Mouse (Mus musculus): Measurements from ENCODE around the gene Pfdn6. TPM values are rescaled to one million over a fixed set of nuclear protein-coding genes. Genes with fewer than 3 reads are reported as not detected.
"Not testable (repeated sequence)": the region's sequence is repeated elsewhere in the genome, so short reads cannot be mapped to it uniquely, and the experiment has no call there.

Gene Pfdn6
- polyA plus RNA-seq, 1 experiment = 89.6 TPM

- peaks cover 5% of the 10 kb centered on the region for H3K4me1 ChIP-seq (ENCODE audit: control insufficient read depth, insufficient read depth, low read length)
- H3K4me3 ChIP-seq (replicated peaks; ENCODE audit: control insufficient read depth, low read depth, low read length) = no peak overlapping the region
- H3K27ac ChIP-seq (ENCODE audit: control insufficient read depth, insufficient read depth, low read depth, low read length, poor library complexity) = no peak overlapping the region
- WGBS = 80% methylated on average over 10 of the region's 10 CpGs
- no peak for TF ChIP-seq POLR2A (IDR thresholded peaks at IDR 0.05; ENCODE audit: borderline replicate concordance, control insufficient read depth, low read depth, low read length)
- no peak for TF ChIP-seq CTCF (IDR thresholded peaks at IDR 0.05; ENCODE audit: control insufficient read depth, insufficient read depth, low read length)
Observed at GRCm38 (mm10) chr17:33913264-33913663, 26.9 kb downstream of the Pfdn6 start.

- no peak overlapping the region for H3K4me3 ChIP-seq (replicated peaks; ENCODE audit: control insufficient read depth, low read depth, low read length)
- no peak overlapping the region for H3K27ac ChIP-seq (ENCODE audit: control insufficient read depth, insufficient read depth, low read depth, low read length, poor library complexity)
- 91% methylated on average over 28 of the region's 28 CpGs for WGBS
- peaks cover 3% of the 10 kb centered on the region for H3K4me1 ChIP-seq (ENCODE audit: control insufficient read depth, insufficient read depth, low read length)
- TF ChIP-seq POLR2A (IDR thresholded peaks at IDR 0.05; ENCODE audit: borderline replicate concordance, control insufficient read depth, low read depth, low read length) = no peak
- no peak for TF ChIP-seq CTCF (IDR thresholded peaks at IDR 0.05; ENCODE audit: control insufficient read depth, insufficient read depth, low read length)
Observed at GRCm38 (mm10) chr17:33911813-33912414, 28.2 kb downstream of the Pfdn6 start.

- WGBS = 88% methylated on average over 31 of the region's 31 CpGs
- TF ChIP-seq CTCF (IDR thresholded peaks at IDR 0.05; ENCODE audit: control insufficient read depth, insufficient read depth, low read length) = no peak
- no peak for TF ChIP-seq POLR2A (IDR thresholded peaks at IDR 0.05; ENCODE audit: borderline replicate concordance, control insufficient read depth, low read depth, low read length)
Observed at GRCm38 (mm10) chr17:33911052-33911812, 28.9 kb downstream of the Pfdn6 start.

GRCm38 (mm10) chr17:33910346-33911051, 29.6 kb downstream of the Pfdn6 start:
- 39% methylated on average over 11 of the region's 11 CpGs for WGBS
- Histone ChIP-seq H3K27ac (ENCODE audit: control insufficient read depth, insufficient read depth, low read depth, low read length, poor library complexity) (peak overlapping the region; percentile 91), H3K4me1 (ENCODE audit: control insufficient read depth, insufficient read depth, low read length) (peaks cover 2% of the 10 kb centered on the region), H3K4me3 (replicated peaks; ENCODE audit: control insufficient read depth, low read depth, low read length) (peak overlapping the region; percentile 79)
- TF ChIP-seq CTCF (IDR thresholded peaks at IDR 0.05; ENCODE audit: control insufficient read depth, insufficient read depth, low read length) (no peak), POLR2A (IDR thresholded peaks at IDR 0.05; ENCODE audit: borderline replicate concordance, control insufficient read depth, low read depth, low read length) (no peak)

More at GRCm38 (mm10) chr17:33911052-33911812, 28.9 kb downstream of the Pfdn6 start:
- Histone ChIP-seq H3K4me3 (replicated peaks; ENCODE audit: control insufficient read depth, low read depth, low read length) (no peak overlapping the region), H3K4me1 (ENCODE audit: control insufficient read depth, insufficient read depth, low read length) (peaks cover 2% of the 10 kb centered on the region), H3K27ac (ENCODE audit: control insufficient read depth, insufficient read depth, low read depth, low read length, poor library complexity) (no peak overlapping the region)

GRCm38 (mm10) chr17:33909869-33910250, 30.3 kb downstream of the Pfdn6 start:
- peak overlapping the region; percentile 79 for H3K4me3 ChIP-seq (replicated peaks; ENCODE audit: control insufficient read depth, low read depth, low read length)
- WGBS = under 1% methylated on average over 14 of the region's 14 CpGs

GRCm38 (mm10) chr17:33909077-33909868, 30.9 kb downstream of the Pfdn6 start, which contains the start of gene Daxx:
Gene Daxx (plus strand): TSS chr17:33909414.
- peak within 1 kb of the TSS; percentile 79 for H3K4me3 ChIP-seq (replicated peaks; ENCODE audit: control insufficient read depth, low read depth, low read length)
- H3K27ac ChIP-seq (ENCODE audit: control insufficient read depth, insufficient read depth, low read depth, low read length, poor library complexity) = peak within 1 kb of the TSS; percentile 91
- H3K4me1 ChIP-seq (ENCODE audit: control insufficient read depth, insufficient read depth, low read length) = no peaks in the 10 kb centered on the region; the same call in 1 of the 2 replicates
- TF ChIP-seq POLR2A (IDR thresholded peaks at IDR 0.05; ENCODE audit: borderline replicate concordance, control insufficient read depth, low read depth, low read length) (peak; percentile 32; the same call in 1 of the 2 replicates), CTCF (IDR thresholded peaks at IDR 0.05; ENCODE audit: control insufficient read depth, insufficient read depth, low read length) (no peak)
- WGBS = under 1% methylated on average over 68 of the region's 68 CpGs

More at GRCm38 (mm10) chr17:33909869-33910250, 30.3 kb downstream of the Pfdn6 start:
- Histone ChIP-seq H3K4me1 (ENCODE audit: control insufficient read depth, insufficient read depth, low read length) (no peaks in the 10 kb centered on the region; the same call in 1 of the 2 replicates), H3K27ac (ENCODE audit: control insufficient read depth, insufficient read depth, low read depth, low read length, poor library complexity) (peak overlapping the region; percentile 91)
- TF ChIP-seq POLR2A (IDR thresholded peaks at IDR 0.05; ENCODE audit: borderline replicate concordance, control insufficient read depth, low read depth, low read length) (no peak), CTCF (IDR thresholded peaks at IDR 0.05; ENCODE audit: control insufficient read depth, insufficient read depth, low read length) (no peak)

GRCm38 (mm10) chr17:33908331-33909076, 31.6 kb downstream of the Pfdn6 start:
- Histone ChIP-seq H3K27ac (ENCODE audit: control insufficient read depth, insufficient read depth, low read depth, low read length, poor library complexity) (peak overlapping the region; percentile 91), H3K4me3 (replicated peaks; ENCODE audit: control insufficient read depth, low read depth, low read length) (peak overlapping the region; percentile 79), H3K4me1 (ENCODE audit: control insufficient read depth, insufficient read depth, low read length) (no peaks in the 10 kb centered on the region; the same call in 1 of the 2 replicates)
- TF ChIP-seq POLR2A (IDR thresholded peaks at IDR 0.05; ENCODE audit: borderline replicate concordance, control insufficient read depth, low read depth, low read length) (peak; percentile 16; the same call in 1 of the 2 replicates), CTCF (IDR thresholded peaks at IDR 0.05; ENCODE audit: control insufficient read depth, insufficient read depth, low read length) (no peak)
- WGBS = under 1% methylated on average over 44 of the region's 44 CpGs

- H3K27ac ChIP-seq (ENCODE audit: control insufficient read depth, insufficient read depth, low read depth, low read length, poor library complexity); H3K4me3 ChIP-seq (replicated peaks; ENCODE audit: control insufficient read depth, low read depth, low read length); H3K4me1 ChIP-seq (ENCODE audit: control insufficient read depth, insufficient read depth, low read length): not testable (repeated sequence)
- WGBS = 56% methylated on average over 4 of the region's 4 CpGs
Observed at GRCm38 (mm10) chr17:33904835-33905234, 35.3 kb downstream of the Pfdn6 start, which contains the start of gene Platr17. Gene Platr17 (plus strand): TSS chr17:33905135.

- WGBS = 68% methylated on average over 6 of the region's 6 CpGs
- not testable (repeated sequence) for H3K4me1 ChIP-seq (ENCODE audit: control insufficient read depth, insufficient read depth, low read length); H3K27ac ChIP-seq (ENCODE audit: control insufficient read depth, insufficient read depth, low read depth, low read length, poor library complexity); H3K4me3 ChIP-seq (replicated peaks; ENCODE audit: control insufficient read depth, low read depth, low read length)
Observed at GRCm38 (mm10) chr17:33903911-33904651, 36.1 kb downstream of the Pfdn6 start.
